Mouse (Mus musculus): ENCODE measurements at regions not wholly inside any gene's neighbourhood (a gene's known extent, or its start where the extent isn't known, plus 50 kb on each side); places are given as distances from the start of the nearest gene placed in this dataset.

DNA sequence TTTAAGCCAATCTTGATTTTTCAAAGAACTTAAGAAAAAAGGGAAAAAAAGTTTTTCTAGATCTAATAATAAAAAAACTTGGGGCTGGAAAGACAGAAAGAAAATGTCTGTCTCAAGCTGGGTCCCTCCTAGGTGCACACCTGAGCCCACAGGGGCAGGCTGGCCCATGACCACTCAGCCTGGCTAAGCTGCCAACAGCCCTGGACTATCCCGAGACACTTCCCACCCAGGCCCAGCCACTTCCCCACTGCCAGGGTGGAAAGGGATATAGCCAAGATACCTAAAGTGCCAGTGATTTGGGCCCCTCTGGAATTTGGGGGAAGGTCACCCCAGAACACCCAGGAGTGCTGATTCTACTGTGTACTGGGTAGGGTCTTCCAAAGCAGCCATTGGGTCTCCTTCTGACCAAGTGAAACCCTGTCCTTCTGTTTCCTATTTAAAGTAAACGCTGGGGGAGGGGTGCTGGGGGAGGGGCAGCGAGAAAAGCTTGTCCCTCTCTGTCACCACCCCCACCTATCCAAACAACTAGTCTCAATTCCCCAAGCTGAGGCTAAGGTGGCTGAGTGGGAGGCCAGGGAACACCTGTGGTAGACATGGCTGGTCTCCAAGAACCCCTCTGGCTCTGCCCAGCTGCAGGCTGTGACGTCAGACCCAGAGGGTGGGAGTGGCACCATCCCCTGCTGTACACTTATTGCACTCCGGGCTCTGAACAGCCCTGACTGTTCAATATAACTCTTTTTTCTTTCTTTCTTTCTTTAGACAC is 62.6 kb downstream of the Mcfd2 start:
- no peaks in the 10 kb centered on the region for H3K9me3 ChIP-seq
- H3K27ac ChIP-seq (replicated peaks): no peak overlapping the region
- no peak for ATAC-seq (ENCODE audit: low FRiP score, low read depth)
- no peaks in the 10 kb centered on the region for H3K36me3 ChIP-seq
- no peak overlapping the region for H3K4me3 ChIP-seq
- WGBS: 42% methylated on average over 5 of the region's 5 CpGs
- H3K4me1 ChIP-seq: 0 out of 2 replicates have a peak, but pooled peaks cover 2% of the 10 kb centered on the region
- H3K9ac ChIP-seq (replicated peaks): no peak overlapping the region
- H3K27me3 ChIP-seq: no peaks in the 10 kb centered on the region
- no peak overlapping the region for H3K4me2 ChIP-seq (replicated peaks)

DNA sequence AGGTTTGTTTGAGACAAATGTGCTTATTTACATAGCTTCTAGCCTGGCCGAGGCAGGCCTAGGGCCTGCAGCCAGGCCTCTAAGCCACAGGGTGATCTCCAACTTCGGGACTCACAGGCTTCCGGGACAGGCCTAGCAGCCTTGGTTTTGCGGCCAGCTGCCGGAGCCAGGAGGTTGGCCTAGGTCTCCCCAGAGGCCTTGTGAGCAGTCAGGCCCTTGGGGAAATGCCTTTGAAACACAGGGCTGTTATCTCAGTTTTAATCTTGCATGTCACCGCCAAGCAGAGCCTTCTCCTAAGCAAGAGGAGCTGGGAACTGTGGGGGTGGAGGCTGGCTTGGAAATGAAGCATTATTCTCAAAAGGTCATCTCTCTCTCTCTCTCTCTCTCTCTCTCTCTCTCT is 63.2 kb downstream of the Mcfd2 start:
- no peaks in the 10 kb centered on the region for H3K9me3 ChIP-seq
- H3K4me3 ChIP-seq: no peak overlapping the region
- ATAC-seq (ENCODE audit: low FRiP score, low read depth): no peak
- WGBS: 39% methylated on average over 6 of the region's 6 CpGs
- no peaks in the 10 kb centered on the region for H3K27me3 ChIP-seq
- no peak overlapping the region for H3K27ac ChIP-seq (replicated peaks)
- H3K36me3 ChIP-seq: no peaks in the 10 kb centered on the region
- no peak overlapping the region for H3K9ac ChIP-seq (replicated peaks)
- H3K4me2 ChIP-seq (replicated peaks): no peak overlapping the region
- H3K4me1 ChIP-seq: 0 out of 2 replicates have a peak, but pooled peaks cover 2% of the 10 kb centered on the region

DNA sequence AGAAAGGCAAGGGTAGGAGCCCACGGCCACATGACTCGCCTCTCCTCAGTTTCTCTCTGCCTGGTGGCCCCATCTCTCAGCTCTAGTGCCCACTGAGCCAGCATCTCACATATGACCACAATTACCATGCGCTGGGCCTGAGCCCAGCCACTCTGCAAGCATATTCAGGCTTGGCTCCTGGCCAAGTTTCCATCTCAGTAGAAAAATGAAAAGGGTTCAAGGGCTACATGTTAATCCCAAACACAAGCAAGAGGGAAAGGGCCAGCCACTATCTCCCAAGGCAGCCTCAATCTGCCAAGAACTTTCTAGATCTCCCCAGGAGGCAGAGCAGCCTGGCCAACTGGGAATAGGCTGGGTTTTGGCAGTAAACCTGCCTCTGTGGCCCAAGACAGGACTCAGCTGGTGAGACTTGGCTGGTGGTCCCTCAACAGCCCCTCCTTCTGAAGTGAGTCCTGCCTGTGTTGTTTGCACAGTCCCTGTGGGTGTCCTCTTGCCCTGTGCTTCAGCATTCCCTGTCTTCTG is 65.0 kb downstream of the Mcfd2 start:
- no peak overlapping the region for H3K9ac ChIP-seq (replicated peaks)
- no peak overlapping the region for H3K4me3 ChIP-seq
- 74% methylated on average over 3 of the region's 3 CpGs for WGBS
- H3K27me3 ChIP-seq: no peaks in the 10 kb centered on the region
- H3K4me2 ChIP-seq (replicated peaks): no peak overlapping the region
- 0 out of 2 replicates have a peak, but pooled peaks cover 2% of the 10 kb centered on the region for H3K4me1 ChIP-seq
- 0 out of 2 replicates have a peak overlapping the region, but pooled peaks have one; percentile 32 for H3K27ac ChIP-seq (replicated peaks)
- ATAC-seq (ENCODE audit: low FRiP score, low read depth): no peak
- H3K36me3 ChIP-seq: no peaks in the 10 kb centered on the region
- no peaks in the 10 kb centered on the region for H3K9me3 ChIP-seq

DNA sequence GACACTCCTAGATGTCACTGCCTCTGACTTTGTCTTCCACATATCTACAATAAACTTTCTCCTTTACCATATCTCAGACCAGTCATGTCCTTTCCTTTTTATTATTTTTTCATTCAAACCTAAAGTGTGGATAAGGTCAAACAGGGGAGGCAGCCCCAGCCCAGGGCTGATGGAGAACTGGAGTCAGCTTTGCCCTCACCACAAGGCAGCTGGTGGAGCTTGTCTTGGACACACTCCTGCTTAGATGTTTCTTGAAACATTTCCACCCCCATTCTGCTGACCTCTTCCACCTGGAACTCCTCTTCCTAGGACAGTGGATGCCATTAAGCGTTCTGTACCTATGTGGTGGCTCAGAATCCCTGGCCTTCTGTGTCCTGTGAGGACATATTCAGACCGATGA is 65.6 kb downstream of the Mcfd2 start:
- ATAC-seq (ENCODE audit: low FRiP score, low read depth): no peak

DNA sequence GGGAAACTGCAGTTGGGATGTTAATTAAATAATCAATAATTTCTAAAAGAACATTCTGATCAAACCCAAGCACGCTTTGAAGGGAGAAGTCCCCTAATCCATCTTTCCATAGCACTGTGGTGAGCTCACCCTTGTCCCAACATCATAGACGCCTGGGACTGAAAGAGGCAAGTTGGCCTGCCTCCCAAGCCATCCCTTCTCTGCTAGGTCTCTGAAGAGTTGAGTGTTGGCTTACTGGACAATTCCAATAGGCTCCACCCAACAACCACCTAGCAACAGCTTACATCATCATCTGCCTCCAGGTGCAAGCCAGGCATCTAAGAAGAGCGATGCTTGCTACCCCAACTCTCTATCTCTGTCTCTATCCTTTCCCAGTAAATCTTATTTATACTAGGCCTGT is 66.6 kb downstream of the Mcfd2 start:
- no peaks in the 10 kb centered on the region for H3K9me3 ChIP-seq
- WGBS: 78% methylated on average over 3 of the region's 3 CpGs
- H3K9ac ChIP-seq (replicated peaks): no peak overlapping the region
- no peaks in the 10 kb centered on the region for H3K36me3 ChIP-seq
- ATAC-seq (ENCODE audit: low FRiP score, low read depth): no peak
- no peak overlapping the region for H3K27ac ChIP-seq (replicated peaks)
- H3K27me3 ChIP-seq: no peaks in the 10 kb centered on the region
- 0 out of 2 replicates have a peak, but pooled peaks cover 2% of the 10 kb centered on the region for H3K4me1 ChIP-seq
- H3K4me3 ChIP-seq: no peak overlapping the region
- no peak overlapping the region for H3K4me2 ChIP-seq (replicated peaks)

More for the DNA sequence above, 65.6 kb downstream of the Mcfd2 start:
- H3K9me3 ChIP-seq: no peaks in the 10 kb centered on the region
- H3K9ac ChIP-seq (replicated peaks): no peak overlapping the region
- H3K4me1 ChIP-seq: 0 out of 2 replicates have a peak, but pooled peaks cover 2% of the 10 kb centered on the region
- H3K27ac ChIP-seq (replicated peaks): no peak overlapping the region
- no peaks in the 10 kb centered on the region for H3K27me3 ChIP-seq
- no peak overlapping the region for H3K4me3 ChIP-seq
- WGBS: 95% methylated on average over 2 of the region's 2 CpGs
- H3K4me2 ChIP-seq (replicated peaks): no peak overlapping the region
- no peaks in the 10 kb centered on the region for H3K36me3 ChIP-seq

DNA sequence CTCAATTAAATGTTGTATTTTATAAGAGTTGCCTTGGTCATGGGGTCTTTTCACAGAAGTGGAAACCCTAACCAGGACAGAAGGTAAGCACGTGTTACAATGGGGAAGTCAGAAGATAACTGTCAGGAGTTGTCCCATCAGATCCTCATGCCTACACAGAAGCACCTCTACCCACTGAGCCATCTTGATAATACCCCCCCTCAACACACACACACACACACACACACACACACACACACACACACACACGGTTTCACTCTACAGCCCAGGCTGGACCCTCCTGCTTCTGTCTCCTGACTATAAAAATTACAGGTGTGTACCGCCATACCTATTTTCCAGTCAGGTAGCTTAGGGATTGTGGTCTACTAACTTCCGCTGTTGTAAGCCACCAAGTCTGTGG is 68.3 kb downstream of the Mcfd2 start:
- Histone ChIP-seq H3K4me3 (no peak overlapping the region), H3K4me1 (no peaks in the 10 kb centered on the region), H3K36me3 (no peaks in the 10 kb centered on the region), H3K27me3 (no peaks in the 10 kb centered on the region), H3K9me3 (no peaks in the 10 kb centered on the region), H3K27ac (replicated peaks) (no peak overlapping the region), H3K9ac (replicated peaks) (no peak overlapping the region), H3K4me2 (replicated peaks) (no peak overlapping the region)
- 97% methylated on average over 4 of the region's 4 CpGs for WGBS
- ATAC-seq (ENCODE audit: low FRiP score, low read depth): no peak

DNA sequence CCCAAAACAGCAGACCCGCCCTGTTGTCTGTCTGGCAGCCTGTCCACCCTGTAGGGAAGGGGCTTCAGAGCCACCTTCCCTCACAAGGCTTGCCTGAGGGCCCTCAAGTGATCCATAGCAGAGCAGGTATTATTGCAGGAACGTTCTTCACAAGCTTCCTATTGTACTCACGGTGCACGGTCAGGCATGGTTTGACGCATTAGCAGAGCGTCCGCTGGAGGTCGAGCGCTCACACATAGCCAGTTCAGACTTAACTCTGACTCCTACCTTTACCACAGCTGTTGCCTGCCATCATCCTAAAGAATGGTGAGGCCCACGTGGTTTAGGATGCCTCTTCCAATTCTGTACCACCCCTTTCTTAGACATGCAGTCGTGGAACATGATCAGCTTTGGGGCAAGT is 71.1 kb downstream of the Mcfd2 start:
- H3K4me1 ChIP-seq: no peaks in the 10 kb centered on the region
- no peak overlapping the region for H3K9ac ChIP-seq (replicated peaks)
- no peak overlapping the region for H3K27ac ChIP-seq (replicated peaks)
- H3K36me3 ChIP-seq: no peaks in the 10 kb centered on the region
- H3K4me3 ChIP-seq: no peak overlapping the region
- WGBS: 65% methylated on average over 11 of the region's 11 CpGs
- no peaks in the 10 kb centered on the region for H3K27me3 ChIP-seq
- no peak overlapping the region for H3K4me2 ChIP-seq (replicated peaks)
- ATAC-seq (ENCODE audit: low FRiP score, low read depth): no peak
- no peaks in the 10 kb centered on the region for H3K9me3 ChIP-seq

DNA sequence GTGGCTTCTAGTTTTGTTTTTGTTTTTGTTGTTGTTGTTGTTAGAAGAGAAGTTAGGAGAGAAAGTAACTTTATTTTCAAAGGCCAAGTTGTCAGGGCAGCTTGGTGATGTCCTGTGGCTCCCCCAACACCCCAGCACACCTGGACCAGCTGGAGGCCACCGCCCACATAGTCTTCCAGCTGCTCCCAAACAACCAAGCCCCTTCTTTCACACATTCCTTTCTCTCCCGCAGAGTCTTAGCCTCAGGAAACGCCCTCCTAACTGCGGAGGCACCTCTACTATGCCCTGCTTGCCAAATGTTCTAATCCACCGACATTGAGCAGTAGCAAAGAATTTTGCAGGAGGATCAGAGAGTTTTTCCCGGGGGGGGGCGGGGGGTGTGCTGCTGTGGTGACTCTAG is 72.3 kb downstream of the Mcfd2 start:
- no peak overlapping the region for H3K4me3 ChIP-seq
- 9% methylated on average over 7 of the region's 7 CpGs for whole genome bisulfite sequencing
- no peak for ATAC-seq (ENCODE audit: low FRiP score, low read depth)
- H3K27ac ChIP-seq (replicated peaks): no peak overlapping the region
- no peaks in the 10 kb centered on the region for H3K36me3 ChIP-seq
- H3K4me1 ChIP-seq: no peaks in the 10 kb centered on the region
- no peak overlapping the region for H3K9ac ChIP-seq (replicated peaks)
- no peak overlapping the region for H3K4me2 ChIP-seq (replicated peaks)
- H3K27me3 ChIP-seq: no peaks in the 10 kb centered on the region
- no peaks in the 10 kb centered on the region for H3K9me3 ChIP-seq

DNA sequence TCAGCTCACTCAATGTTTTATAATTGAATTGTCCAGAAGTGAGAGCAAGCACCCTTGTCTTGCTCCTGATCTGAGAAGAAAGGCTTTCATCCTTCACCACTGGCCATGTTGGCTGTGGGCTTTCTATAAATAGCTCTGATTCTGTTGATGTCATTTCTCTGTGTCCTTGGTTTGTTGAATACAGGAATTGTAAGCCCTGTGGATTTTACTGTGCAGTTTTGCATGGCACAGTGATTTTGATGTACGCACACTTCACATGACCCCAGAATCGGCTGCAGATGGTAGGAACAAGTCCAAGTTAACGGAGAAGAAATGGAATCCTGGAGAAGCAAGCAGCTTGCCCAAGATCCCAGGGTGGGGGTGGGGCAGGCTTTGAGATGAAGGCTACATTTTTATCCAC is 76.1 kb downstream of the Mcfd2 start:
- no peak for ATAC-seq (ENCODE audit: low FRiP score, low read depth)
- Histone ChIP-seq H3K4me3 (no peak overlapping the region), H3K36me3 (no peaks in the 10 kb centered on the region), H3K4me2 (replicated peaks) (no peak overlapping the region), H3K27me3 (no peaks in the 10 kb centered on the region; the same call in 1 of the 2 replicates), H3K4me1 (peaks cover 10% of the 10 kb centered on the region), H3K27ac (replicated peaks) (no peak overlapping the region), H3K9ac (replicated peaks) (no peak overlapping the region), H3K9me3 (no peaks in the 10 kb centered on the region)
- WGBS: 79% methylated on average over 3 of the region's 3 CpGs
